Mouse (Mus musculus) bone marrow, adult 2 months (tissue): Measurements from ENCODE around the gene Rnf208.

Source experiments
- CTCF ChIP-seq: fragments of 200-500 bp; IDR thresholded peaks from 2 replicates; pipeline ENCODE4 v1.5.1; 2011; ENCODE audit warnings: low read length, control low read depth; ENCODE audit not compliant: control insufficient read depth, insufficient read depth
- POLR2A ChIP-seq: fragments of 200-500 bp; IDR thresholded peaks from 2 replicates; pipeline ENCODE4 v1.6.1; 2011; ENCODE audit warnings: low read depth, mild to moderate bottlenecking, control low read depth, low read length, borderline replicate concordance; ENCODE audit not compliant: control insufficient read depth

DNA sequence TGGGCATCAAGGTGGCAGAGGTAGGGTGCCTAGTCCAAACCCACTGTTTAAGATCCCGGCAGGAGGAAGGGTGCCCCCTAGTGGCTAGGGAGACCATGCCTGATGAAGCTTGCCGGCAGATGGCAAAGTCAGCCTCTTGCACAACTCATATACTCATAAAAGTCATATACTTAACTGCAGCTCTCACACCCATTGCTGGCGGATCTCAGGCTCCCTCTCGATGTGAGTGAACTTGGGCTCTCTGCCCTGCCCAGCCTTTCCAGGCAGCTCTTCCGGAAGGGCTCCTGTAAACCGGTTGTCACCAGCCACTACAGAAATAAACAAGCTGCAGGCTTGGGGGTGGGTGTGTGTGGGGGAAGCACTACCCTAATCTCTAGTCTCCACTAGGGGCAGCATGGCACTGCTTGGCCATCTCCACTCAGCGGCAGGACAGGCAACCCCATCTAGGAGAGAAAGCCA, 13.6 kb upstream of the Rnf208 start:
- peak; percentile 99 for TF ChIP-seq CTCF
- no peak for TF ChIP-seq POLR2A
